In genomic region chr15:30338585-30339197, GRCm38 (mm10) we compare ENCODE assay signal across 20 mouse cellular contexts.
DNase-seq lines count a peak whose midpoint lies in the region; ATAC-seq and TF ChIP-seq lines count a peak whose summit lies in the region.
"Had no signal": no experiment of that assay in that cellular context is flagged by ENCODE, and none has a peak within 500 bp of the region (broad histone marks: within the 10 kb centered on the region; RNA-seq: fewer than 3 reads in every experiment).

No protein-coding gene starts in this region.

- 71% methylated on average over 6 of the region's 6 CpGs for WGBS in hindbrain, embryonic 10.5 days
- 70% methylated on average over 6 of the region's 6 CpGs for WGBS in hindbrain, postnatal 0 days
- 76% methylated on average over 6 of the region's 6 CpGs for WGBS in neural tube, embryonic 15.5 days
- WGBS in intestine, postnatal 0 days = 35% methylated on average over 6 of the region's 6 CpGs

- no peak overlapping the region for H3K4me3 ChIP-seq in hindbrain, embryonic 10.5 days
- no peak overlapping the region for H3K4me3 ChIP-seq in hindbrain, postnatal 0 days (ENCODE audit: low read length)
- H3K4me3 ChIP-seq in neural tube, embryonic 15.5 days (replicated peaks) = no peak overlapping the region
- H3K4me3 ChIP-seq in intestine, postnatal 0 days (ENCODE audit: low read depth, low read length) = no peak overlapping the region
- H3K4me3 ChIP-seq: liver, embryonic 12.5 days; midbrain, embryonic 12.5 days had no signal

- no peak overlapping the region for H3K4me2 ChIP-seq in hindbrain, postnatal 0 days (ENCODE audit: low read depth, low read length)
- no peak overlapping the region for H3K4me2 ChIP-seq in neural tube, embryonic 15.5 days
- no peak overlapping the region for H3K4me2 ChIP-seq in intestine, postnatal 0 days (replicated peaks; ENCODE audit: low read depth)
- H3K4me2 ChIP-seq: liver, embryonic 12.5 days; lung, embryonic 14.5 days; midbrain, embryonic 12.5 days had no signal

- H3K9me3 ChIP-seq in hindbrain, embryonic 10.5 days = no peaks in the 10 kb centered on the region
- no peaks in the 10 kb centered on the region for H3K9me3 ChIP-seq in hindbrain, postnatal 0 days (ENCODE audit: low read length)
- H3K9me3 ChIP-seq in neural tube, embryonic 15.5 days (replicated peaks) = no peaks in the 10 kb centered on the region
- H3K9me3 ChIP-seq in intestine, postnatal 0 days (ENCODE audit: control insufficient read depth) = no peaks in the 10 kb centered on the region
- H3K9me3 ChIP-seq: liver, embryonic 12.5 days; midbrain, embryonic 12.5 days had no signal

- no peaks in the 10 kb centered on the region for H3K27me3 ChIP-seq in hindbrain, embryonic 10.5 days (ENCODE audit: insufficient read depth, poor library complexity, severe bottlenecking)
- H3K27me3 ChIP-seq in hindbrain, postnatal 0 days (ENCODE audit: insufficient read depth, low read length) = no peaks in the 10 kb centered on the region
- H3K27me3 ChIP-seq in neural tube, embryonic 15.5 days (replicated peaks) = no peaks in the 10 kb centered on the region
- H3K27me3 ChIP-seq in intestine, postnatal 0 days (replicated peaks; ENCODE audit: control insufficient read depth, insufficient read depth, low read length) = no peaks in the 10 kb centered on the region
- H3K27me3 ChIP-seq: liver, embryonic 12.5 days; midbrain, embryonic 12.5 days had no signal

- ATAC-seq in hindbrain, postnatal 0 days = no peak
- no peak for ATAC-seq in neural tube, embryonic 15.5 days (ENCODE audit: low FRiP score)
- peak; percentile 74 for ATAC-seq in intestine, postnatal 0 days
- ATAC-seq: forebrain, embryonic 14.5 days; liver, embryonic 12.5 days had no signal

- H3K4me1 ChIP-seq in hindbrain, embryonic 10.5 days (replicated peaks) = no peaks in the 10 kb centered on the region; the same call in 1 of the 2 replicates
- H3K4me1 ChIP-seq in hindbrain, postnatal 0 days (ENCODE audit: insufficient read depth, low read length) = no peaks in the 10 kb centered on the region
- H3K4me1 ChIP-seq in neural tube, embryonic 15.5 days = peaks cover 10% of the 10 kb centered on the region
- no peaks in the 10 kb centered on the region for H3K4me1 ChIP-seq in intestine, postnatal 0 days (replicated peaks; ENCODE audit: control insufficient read depth, insufficient read depth, low read length)
- H3K4me1 ChIP-seq: liver, embryonic 12.5 days; midbrain, embryonic 12.5 days had no signal

- no peak overlapping the region for H3K9ac ChIP-seq in hindbrain, postnatal 0 days (replicated peaks; ENCODE audit: low read length)
- no peak overlapping the region for H3K9ac ChIP-seq in neural tube, embryonic 15.5 days (replicated peaks)
- H3K9ac ChIP-seq in intestine, postnatal 0 days (ENCODE audit: low read depth, low read length) = no peak overlapping the region
- H3K9ac ChIP-seq: liver, embryonic 12.5 days; lung, embryonic 14.5 days; midbrain, embryonic 12.5 days had no signal

- no peak overlapping the region for H3K27ac ChIP-seq in hindbrain, embryonic 10.5 days
- no peak overlapping the region for H3K27ac ChIP-seq in hindbrain, postnatal 0 days
- no peak overlapping the region for H3K27ac ChIP-seq in neural tube, embryonic 15.5 days (replicated peaks)
- no peak overlapping the region for H3K27ac ChIP-seq in intestine, postnatal 0 days (ENCODE audit: low read depth, low read length)
- H3K27ac ChIP-seq: liver, embryonic 12.5 days; macrophage; midbrain, embryonic 12.5 days had no signal

- peak; percentile 30 for DNase-seq in hindbrain, embryonic 10.5 days (ENCODE audit: low spot score)
- DNase-seq in hindbrain, postnatal 0 days (ENCODE audit: low spot score) = no peak
- peak; percentile 23 for DNase-seq in neural tube, embryonic 10.5 days (ENCODE audit: extremely low spot score, low spot score)
- DNase-seq in cerebellum, adult 9-11 months = no peak
- no peak for DNase-seq in adipocyte (ENCODE audit: low spot score)
- no peak for DNase-seq in right cerebral cortex, postnatal 36 days (ENCODE audit: low spot score in 2 of 2)
- DNase-seq: adrenal gland, postnatal 10 days; cerebellum, adult 18-20 months; gastrocnemius, postnatal 36 days; heart, postnatal 14 days; kidney, adult 11 months; lung, embryonic 14.5 days; spleen, adult 18-20 months; thymus, adult 2 months had no signal

- TF ChIP-seq CTCF in hindbrain, postnatal 0 days (IDR thresholded peaks at IDR 0.05; ENCODE audit: low read depth) = no peak
- no peak for TF ChIP-seq CTCF in intestine, postnatal 0 days (IDR thresholded peaks at IDR 0.05; ENCODE audit: low read depth)

- no peaks in the 10 kb centered on the region for H3K36me3 ChIP-seq in hindbrain, embryonic 10.5 days
- H3K36me3 ChIP-seq in hindbrain, postnatal 0 days (ENCODE audit: insufficient read depth, low read length) = no peaks in the 10 kb centered on the region
- no peaks in the 10 kb centered on the region for H3K36me3 ChIP-seq in neural tube, embryonic 15.5 days
- H3K36me3 ChIP-seq in intestine, postnatal 0 days (ENCODE audit: control insufficient read depth, insufficient read depth) = no peaks in the 10 kb centered on the region
- H3K36me3 ChIP-seq: liver, embryonic 12.5 days; midbrain, embryonic 12.5 days had no signal

Comparison
In these comparisons a context has a peak if more than half of its experiments do, and no peak if none do; other contexts are left out.
1. DNase-seq: peak in hindbrain, embryonic 10.5 days (single experiment) and neural tube, embryonic 10.5 days (single experiment); none in hindbrain, postnatal 0 days (single experiment), cerebellum, adult 9-11 months (single experiment), adipocyte (single experiment) and right cerebral cortex, postnatal 36 days (0 of 2).